Mouse (Mus musculus): ENCODE results near the gene Gm8439.

Gene Gm8439

GRCm38 (mm10) chr4:120612304-120613080 is 23.9 kb downstream of the Gm8439 start:
- DNase-seq (ENCODE audit: low read depth, low spot score), result peak; percentile 63

GRCm38 (mm10) chr4:120613691-120614329 is 25.3 kb downstream of the Gm8439 start:
- DNase-seq (ENCODE audit: low read depth, low spot score), result no peak

DNA sequence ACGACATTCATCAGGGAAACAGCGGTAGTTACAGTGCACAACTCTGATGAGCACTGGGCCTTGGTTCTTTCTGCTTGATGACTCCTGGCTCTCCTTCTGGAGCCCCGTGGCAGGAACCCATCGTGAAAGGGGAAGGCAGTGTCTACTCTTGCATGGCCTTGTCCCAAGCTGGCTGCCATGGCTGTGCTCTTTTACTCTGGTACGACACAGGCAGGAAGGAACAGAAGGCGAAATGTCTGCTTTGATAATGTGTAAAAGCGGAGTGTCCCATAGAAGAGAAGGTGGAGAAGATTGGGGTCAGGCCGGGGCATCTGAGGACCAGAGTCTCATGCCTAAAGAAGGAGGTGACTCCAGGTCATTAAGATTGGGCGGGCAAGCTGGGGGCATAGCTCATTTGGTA is 26.1 kb downstream of the Gm8439 start:
- no peak for DNase-seq (ENCODE audit: low read depth, low spot score)

DNA sequence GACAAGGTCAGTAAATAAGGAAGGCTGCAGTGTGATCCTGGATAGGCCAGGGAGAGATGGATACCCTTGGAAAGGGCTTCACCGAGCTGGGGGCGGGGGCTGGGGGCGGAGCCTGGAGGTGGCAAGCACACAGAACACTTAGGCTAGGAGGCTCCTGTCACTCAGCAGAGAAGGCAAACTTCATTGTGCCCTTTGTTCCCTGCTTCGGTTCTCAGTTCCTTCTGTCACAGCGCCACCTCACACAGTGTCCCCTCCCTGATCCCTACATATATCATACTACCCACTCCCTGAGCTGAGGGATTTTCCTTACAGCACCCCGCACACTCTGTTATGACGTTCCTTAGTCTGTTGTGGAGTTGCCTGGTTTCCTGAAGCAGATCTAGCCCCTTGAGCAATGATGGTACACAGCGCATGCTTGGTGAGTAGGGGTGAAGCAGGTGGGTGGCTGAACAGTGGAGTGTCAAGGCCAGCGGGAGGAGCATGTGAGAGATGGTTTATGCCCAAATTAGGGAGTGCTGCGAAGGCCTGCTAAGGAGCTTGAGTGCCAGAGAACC is 27.1 kb downstream of the Gm8439 start:
- DNase-seq (ENCODE audit: low read depth, low spot score), result peak; percentile 73

- peak; percentile 55 for DNase-seq (ENCODE audit: low read depth, low spot score)
These were observed 27.9 kb downstream of the Gm8439 start for GRCm38 (mm10) chr4:120616199-120617025.

DNA sequence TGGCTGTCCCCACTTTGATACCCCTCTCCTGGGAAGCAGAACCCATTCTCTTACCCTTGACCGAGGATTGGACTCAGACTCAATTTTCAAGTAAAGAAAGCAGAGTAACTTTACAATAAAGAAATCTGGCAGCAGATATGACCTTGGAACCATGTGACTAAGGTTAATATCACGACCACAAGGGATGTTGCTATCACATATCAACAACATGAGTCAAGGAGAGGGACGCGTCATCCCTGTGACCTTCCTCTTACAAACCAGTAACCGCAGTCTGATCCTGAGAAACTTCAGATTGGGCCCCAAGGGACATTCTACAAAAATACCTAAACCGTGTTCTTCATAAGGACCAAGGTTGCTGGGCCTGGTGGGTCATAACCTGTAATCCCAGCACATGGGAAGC is 39.2 kb downstream of the Gm8439 start:
- no peak for DNase-seq (ENCODE audit: low read depth, low spot score)

DNA sequence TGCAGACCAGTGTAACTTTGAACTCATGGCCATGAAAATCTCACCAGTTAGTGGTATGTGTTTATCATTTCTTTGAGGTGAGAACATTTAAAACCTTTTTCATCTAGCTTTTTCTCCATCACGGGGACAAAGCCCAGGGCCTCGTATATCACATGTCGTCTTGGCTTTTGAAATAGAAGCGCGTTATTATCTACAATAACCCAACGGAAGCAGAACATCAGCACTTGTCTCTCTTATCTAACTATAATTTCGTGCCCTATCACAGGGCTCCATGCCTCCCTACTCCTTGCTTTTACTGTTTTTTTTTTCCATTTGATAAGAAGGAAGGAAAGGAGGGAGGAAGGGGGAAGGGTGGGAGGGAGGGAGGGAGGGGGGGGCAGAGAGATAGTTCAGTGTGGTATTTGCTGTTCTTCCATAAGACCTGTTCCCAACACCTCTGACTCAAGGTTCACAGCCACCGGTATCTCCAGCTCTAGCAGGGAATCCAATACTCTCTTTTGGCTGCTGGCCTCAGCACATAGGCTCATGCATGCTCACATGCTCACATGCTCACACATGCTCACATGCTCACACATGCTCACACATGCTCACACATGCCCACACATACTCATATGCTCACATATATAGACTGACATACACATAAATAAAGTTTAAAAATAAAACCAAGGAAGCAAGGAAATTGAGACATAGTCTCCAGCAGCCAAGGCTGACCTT is 41.8 kb downstream of the Gm8439 start:
- DNase-seq (ENCODE audit: low read depth, low spot score), result no peak

DNA sequence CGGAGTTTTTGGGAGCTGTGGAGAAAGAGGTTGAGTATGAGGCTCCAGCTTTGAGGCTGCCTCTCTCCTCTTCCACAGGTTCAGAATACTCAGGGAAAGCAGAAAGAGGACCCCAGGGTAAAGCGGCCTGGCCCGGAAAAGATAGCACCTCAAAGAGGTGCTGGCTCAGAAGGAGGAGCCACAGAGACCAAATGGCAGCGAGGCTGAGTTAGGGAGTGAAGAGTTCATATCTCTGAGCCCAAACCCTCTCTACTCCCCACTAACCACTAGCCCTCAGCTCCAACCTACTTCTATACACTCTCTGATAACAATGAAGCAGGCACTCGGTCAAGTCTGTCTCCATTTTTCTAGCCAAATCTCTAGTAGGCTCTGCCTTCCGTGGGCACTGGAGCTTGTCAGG is 43.3 kb downstream of the Gm8439 start:
- DNase-seq (ENCODE audit: low read depth, low spot score), result no peak

GRCm38 (mm10) chr4:120635351-120635750 is 46.8 kb downstream of the Gm8439 start:
- no peak for DNase-seq (ENCODE audit: low read depth, low spot score)

- no peak for DNase-seq (ENCODE audit: low read depth, low spot score)
These were observed 53.4 kb downstream of the Gm8439 start for GRCm38 (mm10) chr4:120641946-120642345.

- no peak for DNase-seq (ENCODE audit: low read depth, low spot score)
These were observed 55.4 kb downstream of the Gm8439 start for GRCm38 (mm10) chr4:120643899-120644298.

DNA sequence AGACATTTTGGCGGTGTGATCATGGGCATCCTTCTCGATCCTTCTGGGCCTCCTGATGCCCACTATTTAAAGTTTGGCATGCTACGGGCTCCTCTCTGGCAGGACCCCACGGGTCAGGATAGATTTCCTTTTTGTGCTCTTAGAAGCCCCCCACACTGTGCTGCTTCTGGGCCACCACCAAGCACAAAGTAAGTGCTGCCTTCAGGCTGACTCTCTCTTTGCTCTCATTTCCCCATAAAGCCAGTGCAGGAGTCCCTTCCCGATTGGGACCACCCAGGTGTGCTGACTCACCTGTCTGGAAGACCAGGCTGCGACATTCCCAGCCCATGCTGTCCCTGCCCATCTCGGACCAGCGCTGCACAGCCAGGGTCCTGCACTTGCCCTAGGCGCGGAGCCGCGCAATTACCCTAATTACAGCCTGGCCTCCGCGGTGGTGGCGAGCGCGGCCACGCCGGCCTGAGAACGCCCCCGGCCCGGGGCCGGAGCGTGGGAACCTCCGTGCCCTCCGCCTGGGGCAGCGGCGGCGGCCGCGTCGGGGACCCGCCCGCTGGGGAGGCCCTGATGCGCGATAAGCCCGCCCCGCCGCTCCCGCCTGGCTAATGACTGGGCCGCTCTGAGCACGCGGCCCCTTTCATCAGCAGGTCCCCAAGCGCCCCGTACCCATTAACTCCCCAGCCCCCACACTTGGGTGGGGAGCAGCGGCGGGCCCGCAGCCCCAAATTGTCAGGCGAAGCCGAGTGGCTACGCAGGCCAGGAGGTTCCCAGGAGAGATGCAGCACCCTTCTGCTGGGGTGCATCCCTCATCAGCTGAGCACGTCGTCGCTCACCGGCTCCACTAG is 61.0 kb downstream of the Gm8439 start:
- peak; percentile 14 for DNase-seq (ENCODE audit: low read depth, low spot score)

DNA sequence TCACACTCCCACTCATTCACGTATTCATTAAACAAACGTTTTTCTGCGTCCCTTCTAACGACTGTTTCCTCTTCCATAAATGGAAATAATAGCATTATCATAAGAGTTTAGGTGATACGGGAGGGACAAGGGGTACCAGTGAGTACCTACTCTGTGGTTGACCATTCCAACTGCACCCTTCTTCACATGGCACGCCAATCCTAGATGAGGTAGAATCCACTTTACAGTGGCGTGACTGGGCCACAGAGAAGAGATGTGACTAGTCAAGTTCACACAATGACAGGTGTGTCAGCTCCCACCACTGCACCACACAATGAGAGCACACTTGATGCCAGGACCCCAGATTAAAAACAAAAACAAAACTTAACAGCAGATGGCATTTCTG is 61.7 kb downstream of the Gm8439 start:
- DNase-seq (ENCODE audit: low read depth, low spot score), result no peak

DNA sequence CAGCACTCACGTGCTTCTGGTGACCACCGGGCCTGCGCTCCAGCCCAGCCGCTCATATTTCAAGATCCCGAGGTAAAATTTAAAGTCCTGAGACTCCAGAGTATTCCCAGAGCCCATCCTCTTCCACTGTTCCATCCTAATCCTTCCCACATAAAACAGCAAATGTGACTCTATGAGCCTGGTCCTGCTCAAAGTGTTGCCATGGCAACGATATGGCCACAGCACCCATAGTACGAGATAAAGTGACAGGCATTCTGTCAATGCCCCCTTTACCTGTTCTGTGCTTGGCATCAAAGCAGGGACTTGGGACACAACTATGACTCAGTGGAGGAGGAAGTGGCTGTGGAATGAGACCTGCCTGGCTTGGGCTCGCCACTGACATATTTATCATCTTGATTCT is 67.4 kb downstream of the Gm8439 start:
- DNase-seq (ENCODE audit: low read depth, low spot score), result no peak
